Mouse (Mus musculus) heart, adult 18-20 months (tissue): ENCODE measurements around the gene Eif2a. TPM values are rescaled to one million over a fixed set of nuclear protein-coding genes. Genes with fewer than 3 reads are reported as not detected.
"Not testable (repeated sequence)": the region's sequence is repeated elsewhere in the genome, so short reads cannot be mapped to it uniquely, and the experiment has no call there.

Source experiments
- DNase-seq, 2 experiments: peaks; one replicate each; pipeline ENCODE4 v3.0.0; 2021 to 2022; ENCODE audit warnings: mixed read lengths in 1 of 2
- total RNA-seq, 2 experiments: library from RNA; stranded (reverse); gene quantifications; 2 replicates each; pipeline ENCODE4 v1.2.3; 2021

Gene Eif2a
- total RNA-seq, 2 experiments from 2014 or later, result 35.8 to 43.2 TPM

DNA sequence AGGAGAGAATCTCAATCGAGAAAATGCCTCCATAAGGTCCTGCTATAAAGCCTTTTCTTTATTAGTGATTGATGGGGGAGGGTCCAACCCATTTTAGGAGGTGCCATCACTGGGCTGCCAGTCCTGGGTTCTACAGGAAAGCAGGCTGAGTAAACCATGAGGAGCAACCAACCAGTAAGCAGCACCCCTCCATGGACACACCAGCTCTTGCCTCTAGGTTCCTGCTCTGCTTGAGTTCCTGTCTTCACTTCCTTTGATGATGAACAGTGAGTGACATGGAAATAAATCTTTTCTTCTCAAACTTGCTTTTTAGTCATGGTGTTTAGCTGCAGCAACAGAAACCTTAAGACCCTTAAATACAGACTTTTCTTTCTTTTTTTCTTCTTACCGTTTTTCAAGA is 4.3 kb upstream of the Eif2a start:
- no peak for DNase-seq

GRCm38 (mm10) chr3:58523386-58523785 is 2.2 kb upstream of the Eif2a start:
- DNase-seq, result no peak

- no peak for DNase-seq
Measured at GRCm38 (mm10) chr3:58524246-58524645, 1.4 kb upstream of the Eif2a start.

GRCm38 (mm10) chr3:58525166-58525565 is 455 bp upstream of the Eif2a start:
- DNase-seq, result no peak

DNA sequence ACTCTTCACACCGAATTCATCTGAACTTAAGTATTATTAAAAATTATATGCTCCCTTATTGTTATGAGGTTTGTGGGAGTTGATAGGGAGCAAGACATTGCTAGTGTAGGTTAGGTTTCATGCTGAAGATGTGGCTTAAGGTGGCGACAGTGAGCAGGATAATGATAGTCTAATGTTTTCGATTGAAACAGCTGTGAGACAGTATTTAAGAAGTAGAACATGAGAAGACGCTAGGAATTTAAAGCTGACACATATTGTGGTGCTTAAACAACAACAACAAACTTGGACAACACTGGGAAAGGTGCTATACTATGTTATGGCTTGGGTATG is 752 bp downstream of the Eif2a start:
- no peak for DNase-seq

- no peak for DNase-seq
Measured at GRCm38 (mm10) chr3:58536573-58536972, 11.0 kb downstream of the Eif2a start.

DNA sequence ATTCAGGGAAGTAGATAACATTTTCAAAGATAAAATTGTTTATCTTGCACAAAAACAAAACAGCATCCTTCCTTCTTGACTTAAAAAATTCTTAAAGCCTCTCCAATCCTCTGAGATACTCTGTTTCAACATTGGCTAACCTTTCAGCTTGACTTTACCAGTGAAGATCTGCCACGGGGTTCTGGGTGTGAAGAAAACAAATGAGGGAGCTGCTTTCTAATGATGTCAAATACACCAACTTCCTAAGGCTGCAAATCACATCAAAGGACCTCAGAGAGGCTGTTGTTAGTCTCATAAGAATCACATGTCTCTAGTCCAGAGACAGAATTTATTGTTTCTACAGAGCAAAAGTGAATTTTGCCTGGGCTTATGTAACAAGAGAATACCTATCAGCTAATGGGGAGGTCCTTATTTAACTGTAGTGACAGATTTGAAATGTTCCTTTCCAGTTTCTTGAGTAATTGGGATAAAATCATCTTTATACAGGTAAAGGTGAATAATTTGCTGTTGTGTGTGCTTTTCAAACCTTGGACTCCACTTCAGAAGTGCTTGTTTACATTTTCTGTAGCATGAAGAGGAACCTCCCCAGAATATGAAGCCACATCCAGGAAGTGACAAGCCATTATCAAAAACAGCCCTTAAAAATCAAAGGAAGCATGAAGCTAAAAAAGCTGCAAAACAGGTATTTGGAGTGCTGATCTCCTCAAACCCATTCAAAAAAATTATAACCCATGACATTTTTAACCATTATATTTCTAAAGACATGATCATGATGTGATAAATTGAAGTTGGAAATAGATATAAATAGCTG is 26.6 kb downstream of the Eif2a start:
- DNase-seq, result no peak

GRCm38 (mm10) chr3:58556649-58557048 is 31.0 kb downstream of the Eif2a start:
- DNase-seq, result no peak

GRCm38 (mm10) chr3:58559887-58560286 is 34.3 kb downstream of the Eif2a start:
- no peak for DNase-seq

DNA sequence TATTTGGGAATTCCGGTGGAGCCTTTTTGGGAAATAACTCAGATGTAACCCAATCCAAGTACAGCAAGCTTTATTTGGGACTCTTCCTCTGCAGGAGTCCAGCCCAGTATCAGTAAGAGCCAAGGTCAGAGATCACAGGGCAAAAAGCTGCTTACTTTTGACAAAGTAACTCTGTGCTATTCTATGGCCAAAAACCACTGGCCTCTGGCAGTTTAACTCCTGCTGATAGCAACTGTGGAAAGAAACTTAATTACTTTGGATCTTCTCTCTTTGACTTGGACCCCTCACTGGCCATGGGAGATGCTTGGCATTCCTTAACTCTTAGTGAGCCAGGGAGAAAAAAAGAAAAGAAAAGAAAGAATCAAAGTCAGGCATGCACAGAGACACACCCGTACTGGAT is 35.8 kb downstream of the Eif2a start:
- peak in 1 of 2 experiments; percentile 53 for DNase-seq

- DNase-seq, result no peak
Measured at GRCm38 (mm10) chr3:58570821-58571220, 45.2 kb downstream of the Eif2a start.

- peak; percentile 97 to 98 for DNase-seq
Measured at GRCm38 (mm10) chr3:58576137-58577066, 50.8 kb downstream of the Eif2a start, which contains the start of gene Selenot. Selenot (plus strand) TSS chr3:58576636.

DNA sequence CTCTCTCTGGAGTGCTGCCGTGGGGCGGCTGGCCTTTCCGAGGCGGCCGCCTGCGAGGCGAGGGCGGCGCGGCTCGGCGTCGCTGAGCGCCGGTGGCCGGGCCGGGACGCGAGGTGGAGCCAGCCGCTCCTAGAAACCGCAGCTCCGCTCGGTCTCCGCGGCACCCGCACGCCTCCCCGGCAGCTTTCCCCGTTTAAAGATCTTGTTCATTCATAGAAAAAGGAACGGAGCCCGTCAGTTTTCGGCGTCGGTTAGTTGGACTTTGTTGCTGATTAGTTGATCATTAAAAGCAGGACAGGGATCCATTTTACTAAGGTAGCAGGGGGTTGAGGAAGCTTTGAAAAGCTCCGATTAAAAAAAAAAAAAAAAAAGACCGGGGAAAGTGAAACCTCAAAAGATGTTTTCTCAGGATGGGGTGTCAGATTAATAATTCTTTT is 51.5 kb downstream of the Eif2a start:
- peak in 1 of 2 experiments; percentile 54 for DNase-seq

DNA sequence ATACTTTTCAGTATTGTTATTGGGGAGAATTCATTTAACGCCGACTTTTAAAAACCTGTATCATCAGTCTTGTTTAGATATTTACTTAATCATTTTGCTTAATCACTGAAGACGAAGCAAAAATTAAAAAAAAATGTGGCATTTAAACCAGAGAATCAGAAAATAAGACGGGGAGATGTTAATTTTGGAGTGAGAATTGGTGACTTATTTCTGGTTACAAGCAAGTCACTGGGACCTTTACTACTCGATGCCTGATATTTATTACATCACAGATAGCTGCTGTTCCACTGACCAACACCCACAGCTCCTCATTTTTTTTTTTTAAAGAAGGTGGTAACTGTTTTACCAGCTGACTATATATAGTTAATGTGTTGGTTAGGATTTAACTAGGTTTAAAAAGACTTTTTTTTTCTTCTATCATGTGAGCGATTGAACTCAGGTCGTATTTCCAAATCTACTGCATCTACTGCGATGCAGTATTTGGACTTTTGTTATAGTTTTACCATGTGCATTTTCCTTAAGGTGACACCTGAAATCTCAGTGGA is 52.0 kb downstream of the Eif2a start:
- DNase-seq, result no peak

DNA sequence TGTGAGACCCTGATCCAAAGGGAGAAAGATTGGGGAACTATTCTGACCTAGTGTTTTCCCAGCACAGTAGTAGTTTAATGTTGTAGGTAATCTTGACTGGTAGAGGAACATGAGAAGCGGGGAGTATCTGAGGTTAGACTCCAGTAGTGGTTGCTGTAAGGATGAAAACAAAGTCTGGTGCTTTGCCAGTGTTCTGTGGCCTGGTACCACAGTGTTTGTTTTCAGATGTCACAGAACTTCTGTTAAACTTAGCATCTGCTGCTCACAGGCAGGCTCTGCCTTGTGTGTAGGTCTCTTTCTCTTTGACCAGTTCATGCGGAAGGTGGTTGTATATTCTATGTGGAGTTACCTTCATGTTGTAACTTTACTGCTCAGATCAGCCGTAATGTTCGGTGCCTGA is 55.9 kb downstream of the Eif2a start:
- no peak for DNase-seq

DNA sequence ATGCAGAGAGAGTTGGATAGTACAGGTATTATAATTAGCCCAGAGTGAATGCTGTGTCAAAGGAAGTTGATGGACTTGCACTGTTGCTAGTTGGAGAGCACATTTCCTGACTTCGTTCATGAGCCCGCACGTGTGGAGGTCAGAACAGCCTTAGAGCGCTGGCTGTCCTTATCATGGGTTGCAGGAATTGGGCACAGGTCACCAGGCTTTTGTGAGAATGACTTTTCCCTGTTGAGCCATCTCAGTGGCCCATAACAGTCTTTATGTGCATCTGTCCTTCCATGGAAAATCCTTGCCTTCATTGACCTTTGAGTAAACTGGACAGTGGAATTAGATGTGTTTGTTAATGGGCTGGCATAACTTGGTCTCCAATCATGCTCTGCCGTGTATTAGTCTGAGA is 56.7 kb downstream of the Eif2a start:
- no peak for DNase-seq

DNA sequence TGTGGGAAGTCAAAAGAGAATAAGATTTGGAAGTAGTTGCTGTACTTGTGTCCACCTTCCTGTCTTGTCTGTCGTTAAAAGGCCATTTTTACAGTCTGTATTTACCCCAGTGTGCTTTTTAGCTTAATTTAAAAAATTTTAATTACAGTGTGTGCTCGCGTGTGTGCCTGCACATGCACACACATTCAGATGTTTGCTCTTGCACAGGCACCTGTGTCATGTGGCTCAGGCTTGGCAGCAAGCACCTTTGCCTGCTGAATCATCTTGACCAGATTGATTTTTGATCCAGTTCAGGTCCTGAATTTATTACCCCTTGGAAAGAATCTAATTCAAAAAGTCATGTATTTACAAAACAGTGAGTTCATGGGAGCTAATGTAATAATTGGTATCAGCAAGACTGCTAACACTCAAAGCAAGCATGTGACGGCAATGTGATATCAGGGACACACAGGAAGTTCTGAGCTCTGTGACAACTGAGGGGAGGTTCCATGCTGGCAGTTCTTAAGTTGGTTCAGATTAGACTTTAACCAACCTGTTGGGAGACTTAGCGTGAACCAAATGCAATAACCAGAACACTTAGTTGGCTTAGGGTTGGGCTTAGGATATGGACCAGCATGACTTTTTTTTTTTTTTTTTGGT is 57.3 kb downstream of the Eif2a start:
- DNase-seq, result no peak

DNA sequence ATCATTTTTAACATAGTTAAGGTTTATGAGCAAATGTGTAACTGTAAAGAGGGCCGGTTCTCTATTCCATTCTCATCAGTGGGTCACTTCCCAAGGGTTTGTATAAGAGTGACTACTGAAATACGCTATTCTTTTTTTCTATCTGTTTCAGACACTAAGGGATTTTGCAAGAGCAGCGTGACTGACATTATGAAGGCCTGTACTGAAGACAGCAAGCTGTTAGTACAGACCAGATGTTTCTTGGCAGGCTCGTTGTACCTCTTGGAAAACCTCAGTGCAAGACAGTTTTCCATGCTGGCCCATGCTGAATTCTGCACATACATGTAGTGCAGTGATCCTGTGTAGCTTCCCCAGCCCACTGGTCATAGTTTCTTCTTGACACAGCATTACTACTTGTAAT is 64.9 kb downstream of the Eif2a start:
- not testable (repeated sequence) for DNase-seq

DNA sequence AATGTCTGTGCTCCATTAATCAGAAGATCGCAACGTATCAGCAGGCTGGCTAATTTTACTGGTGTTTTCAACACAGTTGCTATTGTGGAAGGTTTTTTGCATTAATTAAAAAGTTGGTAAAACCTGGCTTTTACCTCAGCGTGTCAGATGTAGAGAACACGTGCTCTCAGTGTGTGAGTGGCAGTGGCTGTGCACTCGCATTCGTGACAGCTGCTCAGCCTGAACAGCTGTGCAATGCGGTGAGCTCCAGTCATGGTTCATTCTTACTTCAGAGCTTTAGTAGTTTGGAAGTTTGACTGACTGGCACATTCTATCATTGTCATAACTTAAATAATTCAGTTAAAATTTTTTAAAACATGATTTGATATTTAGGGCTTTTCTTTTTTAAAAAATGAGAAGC is 67.0 kb downstream of the Eif2a start:
- DNase-seq, result not testable (repeated sequence)

DNA sequence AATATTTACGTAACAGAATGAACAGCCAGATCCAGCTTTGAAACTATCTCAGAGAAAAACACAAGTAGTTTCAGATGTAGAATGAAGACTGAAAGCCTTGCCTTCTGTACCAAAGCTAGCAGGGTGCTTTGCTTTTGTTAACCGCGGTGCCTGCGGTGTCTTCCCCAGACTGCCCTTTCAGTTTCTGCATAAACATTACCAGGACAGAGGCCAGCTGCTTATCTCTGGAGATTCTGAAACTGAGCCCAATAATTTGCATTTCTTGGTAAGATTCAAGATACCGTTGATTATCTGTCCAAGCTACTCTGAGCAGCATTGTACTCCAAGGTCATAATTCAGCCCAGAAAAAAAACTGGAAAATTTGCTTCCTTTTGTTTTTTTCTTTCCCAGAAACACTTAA is 68.0 kb downstream of the Eif2a start:
- DNase-seq, result no peak
